Mouse (Mus musculus) ovary, postnatal 10 days (tissue): Measurements from ENCODE around the gene Ap2a2.

Experiments
- DNase-seq: peaks from one replicate; pipeline ENCODE4 v3.0.0; 2022; ENCODE audit warnings: low spot score

The Ap2a2 gene

GRCm38 (mm10) chr7:141561682-141562391, at the start of gene Ap2a2:
Ap2a2 (plus strand) TSS chr7:141562173.
- peak; percentile 66 for DNase-seq

GRCm38 (mm10) chr7:141517638-141518037, 44.3 kb upstream of the Ap2a2 start:
- DNase-seq, result no peak

- no peak for DNase-seq
Measured at GRCm38 (mm10) chr7:141518296-141518695, 43.7 kb upstream of the Ap2a2 start.

- no peak for DNase-seq
Measured at GRCm38 (mm10) chr7:141518926-141519325, 43.0 kb upstream of the Ap2a2 start.

GRCm38 (mm10) chr7:141519795-141520194, 42.2 kb upstream of the Ap2a2 start:
- DNase-seq, result no peak

- no peak for DNase-seq
Measured at GRCm38 (mm10) chr7:141523007-141523406, 39.0 kb upstream of the Ap2a2 start.

GRCm38 (mm10) chr7:141524271-141524670, 37.7 kb upstream of the Ap2a2 start:
- no peak for DNase-seq

- DNase-seq, result peak; percentile 42
Measured at GRCm38 (mm10) chr7:141524760-141525579, 37.0 kb upstream of the Ap2a2 start.

GRCm38 (mm10) chr7:141525580-141525925, 36.4 kb upstream of the Ap2a2 start:
- DNase-seq, result no peak

GRCm38 (mm10) chr7:141535570-141535969, 26.4 kb upstream of the Ap2a2 start:
- DNase-seq, result no peak

GRCm38 (mm10) chr7:141538852-141539555, 23.0 kb upstream of the Ap2a2 start:
- DNase-seq, result no peak

GRCm38 (mm10) chr7:141539556-141540311, 22.2 kb upstream of the Ap2a2 start, which contains the start of gene Chid1:
Chid1 (minus strand) TSS chr7:141539857.
- DNase-seq, result peak; percentile 96

GRCm38 (mm10) chr7:141540312-141541081, 21.5 kb upstream of the Ap2a2 start:
- no peak for DNase-seq

GRCm38 (mm10) chr7:141541681-141542080, 20.3 kb upstream of the Ap2a2 start:
- no peak for DNase-seq

- no peak for DNase-seq
Measured at GRCm38 (mm10) chr7:141542588-141542987, 19.4 kb upstream of the Ap2a2 start.

GRCm38 (mm10) chr7:141544654-141545053, 17.3 kb upstream of the Ap2a2 start:
- no peak for DNase-seq

- DNase-seq, result no peak
Measured at GRCm38 (mm10) chr7:141549432-141550061, 12.4 kb upstream of the Ap2a2 start.

- DNase-seq, result no peak
Measured at GRCm38 (mm10) chr7:141550464-141550863, 11.5 kb upstream of the Ap2a2 start.

GRCm38 (mm10) chr7:141558329-141558776, 3.6 kb upstream of the Ap2a2 start:
- no peak for DNase-seq

GRCm38 (mm10) chr7:141558946-141559345, 3.0 kb upstream of the Ap2a2 start:
- no peak for DNase-seq
